Mouse (Mus musculus) lung, postnatal 0 days (tissue): ENCODE results near the gene Olfr1413. TPM values are rescaled to one million over a fixed set of nuclear protein-coding genes. Genes with fewer than 3 reads are reported as not detected.

Source experiments
- ATAC-seq: fragments of 200-750 bp; cut with Nextera tagmentation; 2 replicates; pipeline ENCODE4 v1.8.0; 2017; ENCODE audit warnings: moderate library complexity
- DNase-seq: peaks from one replicate; pipeline ENCODE4 v3.0.0-alpha.2; 2016; ENCODE audit warnings: low spot score
- H3K27ac ChIP-seq: fragments of 300-500 bp; sonication (generic); 2 replicates; pipeline ENCODE4 v1.5.1; 2014; ENCODE audit warnings: antibody characterized with exemption, mild to moderate bottlenecking, low read length, mixed read lengths
- H3K27me3 ChIP-seq: fragments of 300-500 bp; sonication (generic); replicated peaks from 2 replicates; pipeline ENCODE4 v1.6.1; 2014; ENCODE audit warnings: low read length, mixed read lengths; ENCODE audit not compliant: insufficient read depth
- H3K36me3 ChIP-seq: fragments of 300-500 bp; sonication (generic); 2 replicates; pipeline ENCODE4 v1.6.1; 2014; ENCODE audit warnings: low read length, mixed read lengths; ENCODE audit not compliant: insufficient read depth
- H3K4me1 ChIP-seq: fragments of 300-500 bp; sonication (generic); 2 replicates; pipeline ENCODE4 v1.6.1; 2014; ENCODE audit warnings: antibody characterized with exemption, low read depth, low read length, mixed read lengths; ENCODE audit not compliant: insufficient read depth
- H3K4me2 ChIP-seq: fragments of 300-500 bp; sonication (generic); replicated peaks from 2 replicates; pipeline ENCODE4 v1.6.1; 2014; ENCODE audit warnings: low read depth, mild to moderate bottlenecking, low read length, moderate library complexity, mixed read lengths
- H3K4me3 ChIP-seq: fragments of 300-500 bp; sonication (generic); 2 replicates; pipeline ENCODE4 v1.5.1; 2014; ENCODE audit warnings: low read depth, low read length
- H3K9ac ChIP-seq: fragments of 300-500 bp; sonication (generic); replicated peaks from 2 replicates; pipeline ENCODE4 v1.6.1; 2014; ENCODE audit warnings: low read depth, mild to moderate bottlenecking
- H3K9me3 ChIP-seq: fragments of 300-500 bp; sonication (generic); 2 replicates; pipeline ENCODE4 v1.6.1; 2016; ENCODE audit warnings: low read length, mixed read lengths
- CTCF ChIP-seq: IDR thresholded peaks from 2 replicates; pipeline ENCODE4 v1.5.1; 2016; ENCODE audit warnings: antibody characterized with exemption, mild to moderate bottlenecking
- EP300 ChIP-seq: IDR thresholded peaks from 2 replicates; pipeline ENCODE4 v1.6.1; 2016; ENCODE audit warnings: antibody characterized with exemption, mild to moderate bottlenecking, control low read depth
- WGBS: fragments of 180-500 bp; shearing (Covaris S2); extraction: QIAGEN DNeasy Blood & Tissue Kit; methylation state at CpG from one replicate; pipeline ENCODE4 v1.1.7; 2014; 5-methylcytosine and 5-hydroxymethylcytosine counted together
- polyA plus RNA-seq: library from polyadenylated mRNA; unstranded; fragments of >200 nt; fragmentation: Nextera tagmentation; extraction: Ambion mirVana; gene quantifications from 2 replicates; pipeline ENCODE4 v1.2.1, GENCODE M21; 2015

The Olfr1413 gene
- polyA plus RNA-seq = not detected in 2 replicates

GRCm38 (mm10) chr1:92571022-92571421 lies at the start of gene Olfr1413:
Olfr1413 (plus strand) TSS chr1:92571322.
- H3K9ac ChIP-seq = no peak within 1 kb of the TSS
- TF ChIP-seq EP300 = no peak
- no peak for TF ChIP-seq CTCF
- H3K36me3 ChIP-seq = no peaks in the 10 kb centered on the region
- ATAC-seq (no peak), DNase-seq (no peak)
- no peaks in the 10 kb centered on the region for H3K4me1 ChIP-seq
- WGBS = 88% methylated on average over 3 of the region's 3 CpGs
- no peaks in the 10 kb centered on the region for H3K9me3 ChIP-seq
- H3K27ac ChIP-seq = no peak within 1 kb of the TSS
- H3K4me3 ChIP-seq = no peak within 1 kb of the TSS
- H3K4me2 ChIP-seq = no peak within 1 kb of the TSS
- H3K27me3 ChIP-seq = no peaks in the 10 kb centered on the region

DNA sequence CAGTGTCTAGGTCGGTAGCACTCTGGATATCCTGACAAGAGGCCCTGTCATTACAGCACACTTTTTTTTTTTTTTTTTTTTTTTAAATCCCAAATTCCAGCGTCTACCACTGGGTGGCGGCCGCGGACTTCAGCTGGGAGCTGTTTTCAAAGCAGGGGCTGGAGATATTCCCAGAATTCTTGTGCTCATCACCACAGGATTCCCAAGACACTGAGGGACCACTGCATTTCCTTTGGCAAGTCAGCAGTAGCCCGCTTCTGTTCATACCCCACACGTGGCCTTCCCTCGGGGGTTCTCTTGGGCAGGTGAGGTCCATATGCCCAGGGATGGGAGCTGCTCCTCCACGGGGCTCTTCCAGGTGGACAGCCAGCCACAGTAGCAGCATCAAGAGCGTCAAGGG lies 49.7 kb upstream of the Olfr1413 start:
- Histone ChIP-seq H3K9me3 (no peaks in the 10 kb centered on the region), H3K9ac (no peak overlapping the region), H3K27me3 (no peaks in the 10 kb centered on the region), H3K4me1 (no peaks in the 10 kb centered on the region), H3K4me2 (no peak overlapping the region), H3K27ac (no peak overlapping the region), H3K36me3 (no peaks in the 10 kb centered on the region), H3K4me3 (no peak overlapping the region)
- peak; percentile 66 for DNase-seq
- TF ChIP-seq EP300 (no peak), CTCF (peak; percentile 65)
- no peak for ATAC-seq
- WGBS = 24% methylated on average over 10 of the region's 10 CpGs

- Histone ChIP-seq H3K27ac (no peak overlapping the region), H3K9ac (no peak overlapping the region), H3K4me2 (no peak overlapping the region), H3K4me1 (no peaks in the 10 kb centered on the region), H3K36me3 (no peaks in the 10 kb centered on the region), H3K9me3 (no peaks in the 10 kb centered on the region), H3K4me3 (no peak overlapping the region), H3K27me3 (no peaks in the 10 kb centered on the region)
- no peak for DNase-seq
- TF ChIP-seq EP300 = no peak
- TF ChIP-seq CTCF = no peak
- 71% methylated on average over 3 of the region's 3 CpGs for WGBS
- ATAC-seq = no peak
Observed at GRCm38 (mm10) chr1:92523764-92524163, 47.4 kb upstream of the Olfr1413 start.

DNA sequence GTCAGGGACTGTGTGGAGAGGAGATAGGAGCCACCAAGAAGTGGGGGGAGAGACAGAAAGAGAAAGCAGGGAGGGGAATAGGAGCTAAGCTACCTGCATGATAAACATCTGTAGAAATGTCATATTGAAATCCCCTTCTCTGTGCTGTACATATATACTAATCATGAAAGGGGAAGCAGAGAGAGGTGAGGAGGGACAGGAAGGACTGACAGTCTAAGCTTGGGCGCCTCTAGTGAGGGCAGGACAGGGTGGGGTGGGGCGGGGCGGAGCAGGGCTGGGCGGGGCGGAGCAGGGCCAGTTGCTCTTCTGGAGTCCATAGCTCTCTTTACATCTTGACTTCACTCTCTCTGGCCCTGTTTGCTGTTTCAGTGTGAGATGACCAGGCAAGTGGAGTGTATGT lies 34.1 kb upstream of the Olfr1413 start:
- TF ChIP-seq CTCF (no peak), EP300 (no peak)

GRCm38 (mm10) chr1:92539071-92539470 lies 32.1 kb upstream of the Olfr1413 start:
- Histone ChIP-seq H3K9ac (no peak overlapping the region), H3K27ac (no peak overlapping the region), H3K27me3 (no peaks in the 10 kb centered on the region), H3K4me2 (no peak overlapping the region), H3K36me3 (no peaks in the 10 kb centered on the region), H3K4me1 (no peaks in the 10 kb centered on the region), H3K4me3 (no peak overlapping the region), H3K9me3 (no peaks in the 10 kb centered on the region)
- no peak for ATAC-seq
- WGBS = 35% methylated on average over 2 of the region's 2 CpGs
- no peak for DNase-seq
- TF ChIP-seq CTCF = no peak
- no peak for TF ChIP-seq EP300

More for the DNA sequence above, 34.1 kb upstream of the Olfr1413 start:
- 29% methylated on average over 5 of the region's 5 CpGs for WGBS
- Histone ChIP-seq H3K9ac (no peak overlapping the region), H3K27me3 (no peaks in the 10 kb centered on the region), H3K4me2 (no peak overlapping the region), H3K27ac (no peak overlapping the region), H3K4me1 (no peaks in the 10 kb centered on the region), H3K36me3 (no peaks in the 10 kb centered on the region), H3K4me3 (no peak overlapping the region), H3K9me3 (no peaks in the 10 kb centered on the region)
- no peak for ATAC-seq
- no peak for DNase-seq

DNA sequence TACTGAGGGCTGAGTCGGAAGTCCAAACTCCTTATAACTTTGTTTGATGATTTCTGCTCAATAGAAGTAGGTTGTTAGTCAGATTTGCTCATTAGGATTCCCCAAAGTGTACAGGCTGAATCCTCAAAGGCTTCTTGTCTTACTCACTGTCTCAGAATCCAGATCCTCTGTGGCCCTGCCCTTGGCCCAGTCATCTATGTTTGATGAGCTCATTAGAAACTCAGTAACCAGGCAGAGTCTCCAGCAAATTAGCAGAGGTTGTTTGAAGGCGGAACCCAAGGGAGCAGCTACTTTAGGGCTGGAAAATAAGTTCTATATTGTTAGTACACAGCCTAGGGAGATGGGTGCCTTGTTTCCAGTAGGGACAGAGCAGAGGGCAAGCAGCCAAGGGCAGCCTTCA lies 25.2 kb upstream of the Olfr1413 start:
- DNase-seq = no peak
- Histone ChIP-seq H3K9me3 (no peaks in the 10 kb centered on the region), H3K9ac (no peak overlapping the region), H3K4me3 (no peak overlapping the region), H3K27me3 (no peaks in the 10 kb centered on the region), H3K27ac (no peak overlapping the region), H3K36me3 (no peaks in the 10 kb centered on the region), H3K4me1 (no peaks in the 10 kb centered on the region), H3K4me2 (no peak overlapping the region)
- ATAC-seq = no peak
- no peak for TF ChIP-seq EP300
- TF ChIP-seq CTCF = no peak
- 77% methylated on average over 2 of the region's 2 CpGs for WGBS

DNA sequence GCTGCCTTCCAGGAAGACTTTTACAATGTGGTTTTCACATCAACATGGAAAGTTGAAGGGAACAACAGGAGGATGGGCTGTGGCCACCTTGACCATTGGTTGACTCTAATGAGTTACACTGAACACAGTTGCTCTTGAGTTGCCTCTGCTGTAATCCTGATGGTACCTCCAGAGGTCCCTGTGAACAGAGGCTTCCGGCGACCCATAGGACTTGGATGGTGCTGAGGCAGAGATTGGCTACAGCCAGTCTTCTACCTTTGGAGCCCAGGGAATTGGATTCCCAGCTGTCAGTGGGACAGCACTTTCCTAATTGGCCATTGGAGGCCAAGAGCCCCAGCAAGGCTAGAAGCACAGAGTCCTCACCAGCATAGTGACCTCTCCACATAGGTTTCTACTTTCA lies 14.4 kb downstream of the Olfr1413 start, which contains the start of gene Olfr1412:
Olfr1412 (plus strand) TSS at position 301 of the 400 bp plus-strand sequence.
- Histone ChIP-seq H3K9me3 (no peaks in the 10 kb centered on the region), H3K4me3 (no peak within 1 kb of the TSS), H3K36me3 (no peaks in the 10 kb centered on the region), H3K4me2 (no peak within 1 kb of the TSS), H3K4me1 (no peaks in the 10 kb centered on the region), H3K9ac (no peak within 1 kb of the TSS), H3K27me3 (no peaks in the 10 kb centered on the region), H3K27ac (no peak within 1 kb of the TSS)
- DNase-seq = no peak
- 83% methylated on average over 2 of the region's 2 CpGs for WGBS
- no peak for ATAC-seq
- no peak for TF ChIP-seq EP300
- no peak for TF ChIP-seq CTCF
